1 mouse cellular context compared by ENCODE assay signal in genomic region chr11:97769704-97770103, GRCm38 (mm10).
TF ChIP-seq lines count a peak whose summit lies in the region.

No protein-coding gene starts in this region.

TF ChIP-seq in MEL, 35 proteins besides CTCF, POLR2A, EP300 and RAD21:
- TF ChIP-seq ZC3H11A (IDR thresholded peaks at IDR 0.05; ENCODE audit: low read depth, low read length) (no peak), ZNF384 (IDR thresholded peaks at IDR 0.05; ENCODE audit: low read depth, low read length) (no peak), USF1 (IDR thresholded peaks at IDR 0.05; ENCODE audit: low read depth, low read length) (no peak), BHLHE40 (IDR thresholded peaks at IDR 0.05; ENCODE audit: borderline replicate concordance, low read depth, low read length) (no peak), MAFK (IDR thresholded peaks at IDR 0.05; ENCODE audit: borderline replicate concordance, low read depth, low read length) (peak; percentile 81), MEF2A (IDR thresholded peaks at IDR 0.05; ENCODE audit: extremely low read depth, insufficient replicate concordance, low read depth, low read length, poor library complexity, severe bottlenecking) (no peak), TBP (IDR thresholded peaks at IDR 0.05; ENCODE audit: low read depth, low read length) (peak; percentile 99)
